Mouse (Mus musculus) retina, postnatal 7 days (tissue): ENCODE results near the gene Ptges.
A peak's percentile ranks its signal among the peaks of the same experiment; 100 is the strongest.
"Not testable (repeated sequence)": the region's sequence is repeated elsewhere in the genome, so short reads cannot be mapped to it uniquely, and the experiment has no call there.

Source experiments
- DNase-seq: peaks from one replicate; pipeline ENCODE4 v3.0.0-alpha.2; 2012; ENCODE audit warnings: low read depth, low spot score

The Ptges gene

DNA sequence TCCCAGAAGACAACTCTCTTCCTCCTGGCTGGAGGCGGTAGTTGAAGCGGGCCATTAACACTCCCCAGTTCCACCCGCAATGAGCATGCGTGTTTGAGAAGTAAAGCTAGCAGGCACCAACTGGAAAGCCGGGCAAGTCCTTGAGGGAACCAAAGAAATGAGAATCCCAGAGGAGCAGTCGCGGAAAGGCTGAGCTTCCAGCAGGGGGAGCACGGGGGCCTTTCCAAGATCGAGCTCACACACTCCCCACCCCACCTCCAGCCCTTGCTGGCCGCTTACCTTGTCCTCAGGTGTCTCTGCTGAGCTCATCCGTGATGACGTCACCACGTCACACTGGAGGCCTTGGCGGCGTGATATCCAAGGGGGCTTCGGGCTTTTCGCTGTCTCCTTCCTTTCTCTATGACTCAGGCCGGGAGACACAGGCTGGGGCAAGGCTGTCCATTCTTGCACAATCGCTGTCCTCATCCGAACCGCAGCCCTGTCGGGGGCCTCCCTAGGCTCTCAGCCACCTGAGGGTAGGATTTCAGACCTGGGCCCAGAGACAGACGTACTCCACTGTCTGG is at the start of gene Ptges:
Gene Ptges (minus strand): TSS at position 381 of the 563 bp plus-strand sequence.
- peak; percentile 51 for DNase-seq

GRCm38 (mm10) chr2:30967352-30968327 is 38.0 kb upstream of the Ptges start, which contains the start of gene Tor1a:
Gene Tor1a (minus strand): TSS chr2:30967933.
- peak; percentile 84 for DNase-seq

DNA sequence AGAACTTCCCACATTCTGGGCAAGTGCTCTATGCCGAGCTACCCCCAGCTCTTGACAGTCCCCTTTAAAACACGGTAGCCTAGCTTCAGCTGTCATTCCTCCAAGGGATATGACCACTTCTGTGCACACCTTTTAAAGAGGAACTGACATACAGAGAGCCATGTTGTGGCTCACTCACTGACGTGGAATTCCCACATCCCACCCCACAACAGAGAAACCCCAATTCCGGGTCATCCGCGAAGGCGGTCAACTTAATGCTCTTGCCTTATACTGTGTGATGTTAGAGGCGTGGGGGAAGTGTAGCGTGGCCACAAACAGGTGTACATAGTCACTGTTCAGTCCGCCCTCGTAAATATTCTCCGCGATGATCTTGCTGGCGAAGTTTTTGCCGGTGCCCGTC is 37.2 kb upstream of the Ptges start:
- no peak for DNase-seq

GRCm38 (mm10) chr2:30965627-30966026 is 36.0 kb upstream of the Ptges start:
- DNase-seq = no peak

- DNase-seq = no peak
Measured at GRCm38 (mm10) chr2:30962570-30963254, 33.0 kb upstream of the Ptges start.

DNA sequence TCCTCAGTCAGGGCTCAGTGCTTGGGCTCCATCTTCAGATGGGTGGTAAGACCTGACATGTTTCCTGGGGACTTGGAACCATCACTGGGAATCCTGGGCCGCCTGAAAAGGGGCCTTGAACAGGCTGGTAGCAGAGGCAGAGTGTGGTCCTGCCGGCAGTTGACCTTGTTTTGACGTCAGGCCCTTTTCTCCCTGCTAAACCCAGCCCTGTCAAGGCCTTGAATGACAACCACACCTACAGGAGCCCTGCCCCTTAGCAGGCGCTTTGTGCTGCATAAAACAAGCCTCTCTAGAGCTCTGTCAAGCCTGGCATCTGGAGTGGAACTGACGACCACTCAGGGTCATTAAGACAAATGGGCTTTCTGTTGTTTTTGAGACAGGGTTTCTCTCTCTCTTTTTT is 30.2 kb upstream of the Ptges start:
- DNase-seq = no peak

DNA sequence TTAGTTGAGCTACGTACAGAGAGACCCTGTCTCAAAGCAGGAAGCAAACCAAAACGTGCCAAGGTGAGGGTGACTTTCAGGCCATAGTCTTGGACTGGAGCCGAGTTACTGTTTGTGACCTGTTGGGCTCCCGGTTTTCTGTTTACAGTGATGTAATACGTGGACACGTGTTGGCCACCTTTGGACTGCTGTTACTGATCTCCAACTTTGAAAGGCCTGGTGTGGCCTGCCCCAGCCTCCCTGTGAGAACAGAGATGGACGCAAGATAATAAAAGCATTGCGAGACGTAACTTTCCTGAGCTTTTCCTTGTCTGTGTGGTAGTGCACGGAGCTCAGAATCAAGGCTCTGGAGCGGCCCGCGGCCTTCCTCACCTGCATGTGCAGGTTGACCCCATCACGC is 29.1 kb upstream of the Ptges start:
- DNase-seq = no peak

DNA sequence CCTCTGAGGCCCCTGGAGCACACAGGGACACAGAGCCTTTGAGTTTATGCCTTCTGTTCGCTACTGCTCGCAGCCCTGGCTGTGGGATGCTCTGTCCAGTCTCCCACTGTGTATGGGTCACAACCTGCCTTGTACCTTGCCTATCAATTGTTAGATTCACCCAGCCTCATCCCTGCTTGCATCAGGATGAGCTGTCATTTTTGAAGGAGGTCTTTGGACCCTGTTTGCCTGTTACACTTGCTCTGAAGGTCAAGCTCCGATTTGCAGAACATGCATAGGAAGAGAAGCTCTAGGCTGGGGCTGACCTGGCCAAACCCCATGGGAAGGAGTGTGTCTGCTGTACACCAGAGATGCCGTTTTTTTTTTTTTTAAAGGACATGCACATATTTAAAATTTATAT is 27.8 kb upstream of the Ptges start:
- no peak for DNase-seq

DNA sequence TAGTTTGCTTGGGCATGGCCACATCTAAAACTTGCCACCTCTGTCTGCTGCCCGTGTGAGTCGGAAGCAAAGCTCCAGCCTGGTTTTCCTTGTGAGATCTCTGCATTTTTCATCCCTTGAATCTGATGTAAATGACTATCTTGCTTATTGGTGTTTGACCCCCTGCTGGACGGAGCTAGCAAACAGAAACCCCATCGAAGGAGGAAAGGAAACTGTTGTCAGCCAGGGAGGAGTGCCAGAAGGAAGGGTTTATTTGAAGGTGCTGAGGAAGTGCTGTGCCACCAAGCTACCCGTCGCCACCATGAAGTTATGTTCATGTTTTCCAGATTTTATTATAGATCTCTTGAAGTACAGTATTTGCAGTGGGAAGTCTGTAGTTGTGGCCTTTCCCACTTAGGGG is 25.1 kb upstream of the Ptges start:
- DNase-seq = no peak

GRCm38 (mm10) chr2:30952824-30953490 is 23.3 kb upstream of the Ptges start, which contains the start of gene Tor1b:
Gene Tor1b (plus strand): TSS chr2:30952959.
- peak; percentile 87 for DNase-seq

- DNase-seq = no peak
Measured at GRCm38 (mm10) chr2:30952457-30952823, 22.8 kb upstream of the Ptges start.

- no peak for DNase-seq
Measured at GRCm38 (mm10) chr2:30942603-30943011, 12.9 kb upstream of the Ptges start.

- not testable (repeated sequence) for DNase-seq
Measured at GRCm38 (mm10) chr2:30942116-30942515, 12.5 kb upstream of the Ptges start.

- DNase-seq = no peak
Measured at GRCm38 (mm10) chr2:30941586-30941985, 11.9 kb upstream of the Ptges start.

- no peak for DNase-seq
Measured at GRCm38 (mm10) chr2:30938574-30938991, 8.9 kb upstream of the Ptges start.

DNA sequence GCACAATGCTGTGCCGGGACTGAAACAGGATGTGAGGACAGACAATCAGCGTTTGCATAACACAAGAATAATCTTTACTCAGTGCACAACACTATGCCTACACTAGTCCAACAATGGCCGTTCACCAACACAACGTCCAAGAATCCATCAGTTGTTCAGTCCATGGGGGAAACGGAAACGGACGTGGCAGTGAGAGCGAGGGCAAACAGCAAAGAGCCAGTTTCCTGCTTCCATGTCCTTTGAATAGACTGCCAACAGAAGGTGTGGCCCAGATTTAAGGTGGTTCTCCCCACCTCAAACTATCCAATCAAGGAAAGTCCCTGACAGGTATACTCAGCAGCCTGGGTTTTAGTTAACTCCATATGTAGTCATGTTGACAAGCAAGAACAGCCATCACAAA is 8.1 kb upstream of the Ptges start:
- DNase-seq = no peak

GRCm38 (mm10) chr2:30936808-30937207 is 7.1 kb upstream of the Ptges start:
- DNase-seq = no peak

DNA sequence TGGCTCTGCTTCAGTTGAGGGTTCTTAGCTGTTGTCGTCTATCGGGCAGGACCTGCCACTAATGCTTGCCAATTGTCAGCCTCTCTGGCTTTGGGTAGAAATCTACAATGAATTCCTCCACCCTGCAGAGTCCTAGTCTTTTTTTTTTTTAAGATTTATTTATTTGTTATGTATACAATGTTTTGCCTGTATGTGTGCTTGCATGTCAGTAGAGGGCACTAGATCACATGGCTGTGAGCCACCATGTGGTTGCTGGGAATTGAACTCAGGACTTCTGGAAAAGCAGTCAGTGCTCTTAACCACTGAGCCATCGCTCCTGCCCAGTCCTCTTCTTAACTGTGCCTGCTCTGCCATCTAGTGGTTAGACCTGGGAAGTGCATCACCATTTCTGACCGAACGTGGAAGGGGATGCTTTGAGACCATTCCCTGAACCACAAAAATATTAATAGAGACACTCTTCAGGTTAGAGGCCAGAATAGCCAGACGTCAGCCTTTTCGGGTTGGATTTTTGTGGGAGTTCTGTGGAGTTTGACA is 4.3 kb upstream of the Ptges start:
- DNase-seq = peak; percentile 71

DNA sequence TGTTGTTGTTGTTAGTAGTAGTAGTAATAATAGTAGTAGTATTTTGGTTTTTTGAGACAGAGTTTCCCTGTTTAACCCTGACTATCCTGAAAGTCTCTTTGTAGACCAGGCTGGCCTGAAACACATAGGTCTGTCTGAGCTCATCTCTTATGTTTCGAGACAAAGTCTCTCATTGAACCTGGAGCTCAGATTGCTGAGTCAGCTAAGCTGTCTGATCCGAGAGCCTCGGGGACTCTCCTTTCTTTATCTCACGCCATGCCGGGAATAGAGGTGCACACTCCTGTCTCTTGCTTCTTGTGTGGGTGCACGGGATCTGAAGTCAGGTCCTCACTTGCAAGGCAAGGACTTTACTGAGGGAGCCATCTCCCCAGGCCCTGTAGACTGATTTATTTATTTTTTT is 3.4 kb upstream of the Ptges start:
- DNase-seq = no peak

DNA sequence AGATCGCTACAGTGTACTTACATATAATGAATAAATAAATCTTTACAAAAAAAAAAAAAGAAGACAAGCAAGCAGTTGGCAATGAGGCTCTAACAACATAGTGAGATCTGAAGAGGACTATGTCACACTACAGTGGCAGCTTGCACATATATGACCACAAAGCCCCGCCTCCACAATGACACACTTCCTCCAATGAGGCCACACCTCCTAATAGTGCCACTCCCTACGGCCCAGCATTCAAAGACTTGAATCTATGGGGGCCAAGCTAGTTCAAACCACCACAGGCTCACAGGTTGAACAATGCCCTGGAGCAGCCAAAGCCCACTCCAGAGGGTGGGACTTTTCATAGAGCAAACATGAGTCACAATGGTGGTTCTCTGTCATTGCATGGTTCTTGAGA is 2.3 kb upstream of the Ptges start:
- no peak for DNase-seq

DNA sequence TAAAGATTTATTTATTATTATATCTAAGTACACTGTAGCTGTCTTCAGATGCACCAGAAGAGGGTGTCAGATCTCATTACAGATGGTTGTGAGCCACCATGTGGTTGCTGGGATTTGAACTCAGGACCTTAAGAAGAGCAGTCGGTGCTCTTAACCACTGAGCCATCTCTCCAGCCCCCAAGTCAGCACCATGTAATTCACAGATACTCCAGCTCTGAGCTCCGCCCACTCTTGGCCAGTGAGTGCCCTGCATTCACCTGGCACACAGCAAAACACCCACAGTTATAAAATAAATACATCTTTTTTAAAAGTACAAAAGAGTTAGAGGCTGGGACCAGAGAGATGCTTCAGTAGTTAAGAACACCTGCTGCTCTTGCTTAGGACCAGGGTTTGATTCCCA is 1.2 kb upstream of the Ptges start:
- not testable (repeated sequence) for DNase-seq
